Mouse (Mus musculus): ENCODE measurements around the gene Ruvbl2.

The Ruvbl2 gene

DNA sequence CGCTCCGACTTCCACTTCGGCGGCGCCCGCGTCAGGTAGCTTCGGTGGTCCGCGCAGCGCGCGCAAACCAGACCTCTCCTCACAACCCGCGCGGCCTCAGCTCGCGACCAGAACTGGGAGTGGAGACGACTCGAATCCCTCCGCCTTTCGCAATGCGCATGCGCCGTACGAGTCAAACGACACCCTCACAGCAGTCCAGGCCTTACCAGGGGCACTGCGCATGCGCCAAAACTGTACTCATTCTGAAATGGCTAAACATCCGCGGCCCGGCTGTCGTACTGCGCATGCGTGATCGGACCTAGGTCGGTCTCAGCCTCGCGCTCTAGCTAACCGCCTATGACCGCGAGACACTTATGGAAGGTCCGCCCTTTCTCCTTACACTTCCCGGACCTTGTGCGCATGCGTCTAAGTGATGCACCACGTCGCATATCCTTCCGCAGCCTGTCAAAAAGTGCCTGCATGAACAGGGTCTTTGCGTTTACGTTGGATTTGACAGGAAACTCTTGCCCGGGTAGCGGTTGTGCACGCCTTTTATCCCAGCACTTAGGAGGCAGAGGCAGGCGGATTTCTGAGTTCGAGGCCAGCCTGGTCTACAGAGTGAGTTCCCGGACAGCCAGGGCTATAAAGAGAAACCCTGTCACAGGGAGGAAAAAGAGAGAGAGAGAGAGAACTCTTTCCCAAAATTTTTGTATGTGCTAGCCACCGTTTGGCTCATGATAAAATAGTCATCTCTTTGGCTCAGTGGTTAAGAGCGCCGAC, 42.1 kb downstream of the Ruvbl2 start, which contains the start of gene Snrnp70:
Snrnp70 (minus strand) TSS at position 165 of the 759 bp plus-strand sequence.
- DNase-seq: peak; percentile 99

DNA sequence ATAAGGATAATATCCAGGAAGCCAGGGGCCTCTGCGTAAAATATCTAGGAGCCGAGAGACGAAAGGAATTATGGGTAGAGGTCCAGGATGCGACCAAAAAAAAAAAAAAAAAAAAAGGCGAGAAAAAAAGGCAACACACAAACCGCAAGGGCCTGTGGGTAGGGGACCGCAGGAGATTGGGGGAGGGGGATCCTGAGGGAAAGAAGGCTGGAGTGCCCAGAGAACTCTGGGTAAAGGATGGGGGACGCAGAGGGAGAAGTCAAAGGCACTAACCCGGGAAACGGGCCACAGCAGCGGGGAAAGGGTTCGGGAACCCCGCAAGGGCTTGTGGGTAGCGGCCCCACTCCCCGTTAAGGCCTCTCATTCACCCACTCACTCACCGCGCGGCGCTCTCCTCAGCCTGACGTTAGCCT, 42.8 kb downstream of the Ruvbl2 start:
- no peak for DNase-seq

DNA sequence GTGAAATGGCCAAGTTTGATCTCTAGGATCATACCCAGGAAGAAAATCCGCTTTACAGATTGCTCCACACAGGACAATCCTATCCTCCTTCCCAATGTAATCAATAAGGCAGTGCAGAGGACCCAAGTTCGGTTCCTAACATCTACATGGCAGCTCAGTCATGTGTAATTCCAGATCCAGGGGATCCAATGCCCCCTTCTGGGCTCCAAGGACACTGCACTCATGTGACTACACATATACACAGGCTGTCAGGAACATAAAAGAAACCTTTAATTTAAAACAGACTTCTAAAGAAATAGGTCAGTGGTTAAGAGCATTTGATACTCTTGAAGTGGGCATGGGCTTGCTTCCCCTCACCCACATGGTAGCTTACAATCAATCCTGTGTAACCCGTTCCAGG, 51.8 kb downstream of the Ruvbl2 start:
- DNase-seq: no peak

DNA sequence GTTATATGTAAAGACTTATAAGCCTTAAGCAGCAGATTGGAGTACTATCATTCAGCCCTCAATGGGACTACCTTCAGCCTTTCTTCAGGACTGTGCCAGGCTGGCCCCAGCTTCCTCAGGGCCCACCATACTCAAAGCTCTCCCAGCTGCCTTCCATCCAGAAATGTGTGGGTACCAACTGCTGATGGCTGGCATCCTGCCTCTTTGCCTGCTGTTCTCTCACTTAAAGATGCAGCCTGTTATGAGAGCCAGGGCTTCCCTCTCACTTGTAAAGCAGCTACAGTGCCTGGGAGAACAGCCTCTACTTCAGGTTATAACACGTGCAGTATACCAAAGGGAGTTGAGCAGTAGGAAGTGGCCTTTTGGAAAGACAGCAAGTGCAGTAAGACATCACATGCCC, 61.8 kb downstream of the Ruvbl2 start:
- no peak for DNase-seq

DNA sequence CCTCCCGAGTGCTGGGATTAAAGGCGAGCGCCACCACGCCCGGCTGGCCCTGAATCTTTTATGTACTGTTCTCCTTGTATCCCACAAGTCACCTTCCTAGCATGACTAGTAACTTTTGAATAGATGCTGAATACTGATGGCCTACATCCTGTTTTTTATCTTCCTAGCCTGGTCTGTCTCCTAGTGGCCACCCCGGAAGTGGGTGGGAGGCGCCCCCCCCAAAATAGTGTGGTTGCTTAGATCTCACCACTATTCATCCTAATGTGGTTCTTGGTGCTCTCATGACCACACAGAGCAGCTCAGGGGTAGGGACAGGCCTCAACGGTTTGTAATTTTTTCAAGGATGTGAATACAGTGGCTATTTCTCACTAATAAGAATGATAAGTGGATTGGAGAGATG, 63.3 kb downstream of the Ruvbl2 start:
- no peak for DNase-seq

DNA sequence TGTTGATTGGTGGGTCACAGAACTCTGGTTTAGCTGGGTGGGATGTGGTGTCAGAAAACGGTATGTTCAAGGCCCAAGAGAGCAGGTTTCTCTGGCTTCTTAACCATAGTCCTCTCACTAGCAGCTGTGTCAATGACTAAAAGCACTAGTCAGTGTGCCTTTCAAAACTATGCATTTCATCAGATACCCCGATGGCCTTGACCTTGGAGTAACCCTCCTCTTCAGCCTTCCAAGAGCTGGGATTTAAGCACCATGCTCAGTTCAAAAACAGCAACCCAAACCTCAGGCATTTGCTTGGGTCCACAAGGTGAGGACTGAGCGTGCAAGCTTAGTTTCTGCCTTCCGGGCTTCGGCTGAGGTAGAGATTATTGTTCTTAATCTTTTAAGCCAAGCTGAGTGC, 65.5 kb downstream of the Ruvbl2 start:
- DNase-seq: no peak

All from kidney, adult 18-20 months (tissue).